Mouse (Mus musculus): ENCODE measurements around the gene Syna. TPM values are rescaled to one million over a fixed set of nuclear protein-coding genes. Genes with fewer than 3 reads are reported as not detected.
A peak's percentile ranks its signal among the peaks of the same experiment; 100 is the strongest.

The Syna gene
- polyA plus RNA-seq, 1 experiment from 2014 or later, result 0.41 TPM

DNA sequence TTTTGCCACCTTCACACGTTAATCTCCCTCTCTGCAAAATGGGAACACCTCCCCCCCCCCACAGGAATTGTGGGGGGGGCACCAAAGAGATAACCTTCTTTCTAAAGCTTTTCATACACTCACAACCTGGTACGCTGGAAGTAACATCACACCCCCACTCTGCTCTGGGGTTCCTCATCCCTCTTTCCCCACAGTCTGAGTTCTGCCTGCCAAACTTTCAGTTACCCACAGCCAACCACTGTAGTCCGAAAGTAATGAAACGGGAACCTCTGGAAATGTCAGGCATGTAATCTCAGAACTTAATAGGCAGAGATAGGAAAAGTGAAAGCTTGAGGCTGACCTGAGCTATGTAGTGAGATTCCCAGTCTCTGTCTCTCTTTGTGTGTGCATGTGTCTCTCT is 7.5 kb upstream of the Syna start:
- Histone ChIP-seq H3K4me1 (peaks cover 22% of the 10 kb centered on the region), H3K27me3 (no peaks in the 10 kb centered on the region), H3K4me3 (replicated peaks) (no peak overlapping the region), H3K9ac (no peak overlapping the region), H3K9me3 (replicated peaks) (no peaks in the 10 kb centered on the region), H3K36me3 (no peaks in the 10 kb centered on the region), H3K27ac (replicated peaks) (no peak overlapping the region), H3K4me2 (replicated peaks) (no peak overlapping the region)
- 77% methylated on average over 4 of the region's 4 CpGs for WGBS
- no peak for ATAC-seq (ENCODE audit: insufficient number of reproducible peaks, low FRiP score, low TSS enrichment, low read depth)

DNA sequence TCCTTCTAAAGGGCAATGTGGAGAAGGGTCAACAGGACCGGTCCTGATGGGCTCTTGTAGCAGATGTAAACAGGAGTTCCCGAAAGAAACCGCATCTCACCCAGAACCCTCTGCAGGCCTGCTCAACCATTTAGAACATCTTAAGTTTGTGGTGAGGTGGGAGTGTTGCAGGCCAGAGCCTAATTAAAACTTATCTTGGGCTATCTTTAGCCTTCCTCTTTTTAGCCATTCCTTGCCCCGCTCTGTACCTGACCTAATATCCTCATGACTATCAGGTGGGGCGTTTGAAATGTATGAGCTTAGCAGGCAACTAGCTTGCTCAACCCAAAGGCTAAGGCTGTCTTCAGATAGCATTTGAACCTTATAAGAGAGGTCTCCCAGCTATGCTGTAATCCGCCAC is 5.7 kb upstream of the Syna start:
- WGBS, result 91% methylated on average over 6 of the region's 6 CpGs

DNA sequence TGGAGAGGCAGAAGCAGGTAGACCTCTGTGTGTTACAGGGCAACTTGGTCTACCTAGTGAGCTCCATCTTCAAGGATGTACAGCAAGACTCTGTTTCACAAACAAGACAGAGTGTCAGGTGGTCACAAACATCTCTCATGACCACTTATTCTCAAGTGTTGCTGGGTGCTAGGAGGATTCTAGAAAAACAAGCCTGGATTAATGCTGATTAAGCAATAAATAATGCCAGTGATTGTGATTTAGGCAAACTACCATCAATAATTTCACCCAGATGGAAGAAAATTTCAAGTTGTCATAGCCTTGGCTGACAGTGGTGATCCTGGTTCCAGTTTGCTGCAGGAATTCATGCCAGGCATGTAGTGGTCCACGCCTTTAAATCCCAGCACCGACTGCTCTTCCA is 4.3 kb upstream of the Syna start:
- Histone ChIP-seq H3K36me3 (no peaks in the 10 kb centered on the region), H3K9me3 (replicated peaks) (no peaks in the 10 kb centered on the region), H3K27ac (replicated peaks) (no peak overlapping the region), H3K4me1 (peaks cover 6% of the 10 kb centered on the region), H3K9ac (no peak overlapping the region), H3K27me3 (no peaks in the 10 kb centered on the region), H3K4me2 (replicated peaks) (no peak overlapping the region), H3K4me3 (replicated peaks) (no peak overlapping the region)
- 92% methylated on average over 2 of the region's 2 CpGs for WGBS
- no peak for ATAC-seq (ENCODE audit: insufficient number of reproducible peaks, low FRiP score, low TSS enrichment, low read depth)

More for the DNA sequence above, 5.7 kb upstream of the Syna start:
- no peak for ATAC-seq (ENCODE audit: insufficient number of reproducible peaks, low FRiP score, low TSS enrichment, low read depth)
- Histone ChIP-seq H3K27ac (replicated peaks) (no peak overlapping the region), H3K4me2 (replicated peaks) (no peak overlapping the region), H3K4me3 (replicated peaks) (no peak overlapping the region), H3K9ac (no peak overlapping the region), H3K9me3 (replicated peaks) (no peaks in the 10 kb centered on the region), H3K27me3 (no peaks in the 10 kb centered on the region), H3K36me3 (no peaks in the 10 kb centered on the region), H3K4me1 (peaks cover 11% of the 10 kb centered on the region)

DNA sequence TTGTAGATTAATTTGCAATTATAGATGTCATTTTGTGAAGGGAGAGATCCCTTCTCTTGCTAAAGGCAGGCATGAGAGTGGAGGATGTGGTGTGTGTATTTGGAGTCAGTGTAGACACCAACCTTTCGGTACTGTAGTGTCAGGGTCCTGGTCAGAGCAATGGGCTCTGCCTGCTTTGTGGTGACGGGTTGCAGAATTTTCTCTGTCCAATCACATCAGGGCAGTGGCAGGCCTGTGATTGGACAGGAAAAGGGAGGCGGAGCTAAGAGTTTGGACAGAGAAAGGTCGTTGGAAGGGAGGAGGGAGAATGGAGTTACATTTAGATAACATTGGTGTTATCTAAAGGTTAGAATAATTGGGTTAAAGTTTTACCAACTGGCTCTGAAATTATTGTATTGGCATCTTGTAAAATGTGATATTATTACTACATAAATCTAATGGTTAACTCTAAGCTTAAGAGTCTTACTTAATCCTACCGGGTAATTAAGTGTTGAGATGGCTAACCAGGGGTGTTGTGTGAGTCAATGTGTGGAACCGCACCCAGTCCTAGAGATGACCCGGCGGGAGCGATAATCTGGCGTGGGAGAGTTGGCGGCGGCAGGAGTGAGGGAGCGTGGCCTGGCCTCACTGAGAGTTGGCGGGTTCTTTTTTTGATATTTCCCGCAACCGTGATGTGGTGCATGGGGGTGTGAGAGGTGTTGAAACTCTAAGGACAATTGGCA is 640 bp upstream of the Syna start:
- no peaks in the 10 kb centered on the region for H3K9me3 ChIP-seq (replicated peaks)
- no peak overlapping the region for H3K4me3 ChIP-seq (replicated peaks)
- peaks cover 5% of the 10 kb centered on the region for H3K4me1 ChIP-seq
- no peak overlapping the region for H3K4me2 ChIP-seq (replicated peaks)
- ATAC-seq (ENCODE audit: insufficient number of reproducible peaks, low FRiP score, low TSS enrichment, low read depth), result no peak
- 78% methylated on average over 16 of the region's 16 CpGs for WGBS
- no peak overlapping the region for H3K27ac ChIP-seq (replicated peaks)
- no peaks in the 10 kb centered on the region for H3K27me3 ChIP-seq
- no peaks in the 10 kb centered on the region for H3K36me3 ChIP-seq
- H3K9ac ChIP-seq, result no peak overlapping the region

DNA sequence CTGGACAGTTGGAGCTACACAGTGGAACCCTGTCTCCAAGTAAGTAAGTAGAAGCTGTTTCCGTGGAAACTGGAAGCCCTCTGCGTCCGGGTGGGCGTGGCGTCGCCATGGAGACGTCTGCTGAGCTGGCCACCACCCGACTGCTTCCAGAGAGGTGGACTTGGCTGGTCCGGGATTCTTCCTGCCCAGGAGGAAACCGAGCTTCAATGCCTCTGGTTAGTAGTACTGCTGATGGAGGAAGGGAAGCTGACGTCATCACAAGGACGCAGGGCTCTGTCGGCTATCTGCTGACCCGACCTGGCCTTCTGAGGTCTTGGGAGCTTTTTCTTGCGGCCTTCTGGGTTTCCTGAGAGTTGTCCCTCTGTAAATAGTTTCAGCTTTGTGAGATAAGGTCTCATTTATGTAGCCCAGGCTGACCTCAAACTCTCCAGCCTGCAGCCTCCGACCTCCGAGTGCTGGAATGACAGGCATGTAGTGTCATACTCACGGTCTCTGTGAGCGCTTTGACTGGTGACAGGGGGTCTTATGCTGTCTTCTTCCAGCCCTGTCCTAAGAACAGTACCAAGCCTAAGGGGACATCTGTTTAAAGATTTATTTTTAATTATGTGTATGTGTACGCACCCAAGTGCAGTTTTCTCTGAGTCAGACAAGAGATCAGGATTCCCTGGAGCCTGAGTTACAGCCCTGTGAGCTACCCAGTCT is 4.4 kb downstream of the Syna start:
- peak overlapping the region; percentile 36 for H3K4me2 ChIP-seq (replicated peaks)
- no peaks in the 10 kb centered on the region for H3K9me3 ChIP-seq (replicated peaks)
- ATAC-seq (ENCODE audit: insufficient number of reproducible peaks, low FRiP score, low TSS enrichment, low read depth), result no peak
- peaks cover 39% of the 10 kb centered on the region for H3K4me1 ChIP-seq
- H3K36me3 ChIP-seq, result no peaks in the 10 kb centered on the region
- peak overlapping the region; percentile 17; the same call in 1 of the 2 replicates for H3K27ac ChIP-seq (replicated peaks)
- H3K27me3 ChIP-seq, result no peaks in the 10 kb centered on the region
- 6% methylated on average over 20 of the region's 20 CpGs for WGBS
- no peak overlapping the region for H3K9ac ChIP-seq
- H3K4me3 ChIP-seq (replicated peaks), result no peak overlapping the region; the same call in 1 of the 2 replicates

- no peak overlapping the region for H3K9ac ChIP-seq
- no peaks in the 10 kb centered on the region for H3K36me3 ChIP-seq
- 76% methylated on average over 5 of the region's 5 CpGs for WGBS
- no peaks in the 10 kb centered on the region for H3K9me3 ChIP-seq (replicated peaks)
- no peaks in the 10 kb centered on the region for H3K27me3 ChIP-seq
- H3K27ac ChIP-seq (replicated peaks), result no peak overlapping the region
- H3K4me1 ChIP-seq, result peaks cover 51% of the 10 kb centered on the region
- no peak overlapping the region for H3K4me2 ChIP-seq (replicated peaks)
- no peak overlapping the region for H3K4me3 ChIP-seq (replicated peaks)
- no peak for ATAC-seq (ENCODE audit: insufficient number of reproducible peaks, low FRiP score, low TSS enrichment, low read depth)
These were observed 5.9 kb downstream of the Syna start for GRCm38 (mm10) chr5:134553951-134554546.

- Histone ChIP-seq H3K9ac (peak within 1 kb of the TSS; percentile 89), H3K27me3 (no peaks in the 10 kb centered on the region), H3K4me1 (peaks cover 58% of the 10 kb centered on the region), H3K4me2 (replicated peaks) (peak within 1 kb of the TSS; percentile 90), H3K36me3 (no peaks in the 10 kb centered on the region), H3K4me3 (replicated peaks) (peak within 1 kb of the TSS; percentile 85), H3K27ac (replicated peaks) (peak within 1 kb of the TSS; percentile 98), H3K9me3 (replicated peaks) (no peaks in the 10 kb centered on the region)
- WGBS, result 2% methylated on average over 61 of the region's 61 CpGs
- peak; percentile 95 for ATAC-seq (ENCODE audit: insufficient number of reproducible peaks, low FRiP score, low TSS enrichment, low read depth)
These were observed 7.6 kb downstream of the Syna start, which contains the start of gene Clip2 for GRCm38 (mm10) chr5:134552110-134552972. TSS of gene Clip2 (minus strand) at chr5:134552434.

- H3K27me3 ChIP-seq, result no peaks in the 10 kb centered on the region
- WGBS, result 1% methylated on average over 52 of the region's 52 CpGs
- H3K4me2 ChIP-seq (replicated peaks), result peak overlapping the region; percentile 90
- peak overlapping the region; percentile 98 for H3K27ac ChIP-seq (replicated peaks)
- H3K36me3 ChIP-seq, result no peaks in the 10 kb centered on the region
- no peaks in the 10 kb centered on the region for H3K9me3 ChIP-seq (replicated peaks)
- peak overlapping the region; percentile 89 for H3K9ac ChIP-seq
- peak overlapping the region; percentile 85 for H3K4me3 ChIP-seq (replicated peaks)
- 0 out of 2 replicates have a peak, but pooled peaks have one; percentile 8 for ATAC-seq (ENCODE audit: insufficient number of reproducible peaks, low FRiP score, low TSS enrichment, low read depth)
- peaks cover 58% of the 10 kb centered on the region for H3K4me1 ChIP-seq
These were observed 8.5 kb downstream of the Syna start for GRCm38 (mm10) chr5:134551233-134552109.

- no peak for ATAC-seq (ENCODE audit: insufficient number of reproducible peaks, low FRiP score, low TSS enrichment, low read depth)
- H3K4me3 ChIP-seq (replicated peaks), result peak overlapping the region; percentile 85
- WGBS, result 9% methylated on average over 6 of the region's 6 CpGs
- H3K27ac ChIP-seq (replicated peaks), result peak overlapping the region; percentile 98
- no peaks in the 10 kb centered on the region for H3K9me3 ChIP-seq (replicated peaks)
- H3K36me3 ChIP-seq, result no peaks in the 10 kb centered on the region
- H3K4me1 ChIP-seq, result peaks cover 55% of the 10 kb centered on the region
- peak overlapping the region; percentile 89 for H3K9ac ChIP-seq
- H3K4me2 ChIP-seq (replicated peaks), result peak overlapping the region; percentile 90
- H3K27me3 ChIP-seq, result no peaks in the 10 kb centered on the region
These were observed 9.1 kb downstream of the Syna start for GRCm38 (mm10) chr5:134550836-134551232.

GRCm38 (mm10) chr5:134549640-134550168 is 10.3 kb downstream of the Syna start:
- peaks cover 46% of the 10 kb centered on the region for H3K4me1 ChIP-seq
- no peak for ATAC-seq (ENCODE audit: insufficient number of reproducible peaks, low FRiP score, low TSS enrichment, low read depth)
- H3K4me3 ChIP-seq (replicated peaks), result no peak overlapping the region
- H3K9ac ChIP-seq, result no peak overlapping the region
- no peaks in the 10 kb centered on the region for H3K27me3 ChIP-seq
- 94% methylated on average over 3 of the region's 3 CpGs for whole genome bisulfite sequencing
- H3K27ac ChIP-seq (replicated peaks), result no peak overlapping the region
- no peaks in the 10 kb centered on the region for H3K9me3 ChIP-seq (replicated peaks)
- no peak overlapping the region for H3K4me2 ChIP-seq (replicated peaks)
- H3K36me3 ChIP-seq, result no peaks in the 10 kb centered on the region
